Mouse (Mus musculus): ENCODE measurements around the gene Slc39a7. TPM values are rescaled to one million over a fixed set of nuclear protein-coding genes. Genes with fewer than 3 reads are reported as not detected.

Gene Slc39a7
- polyA plus RNA-seq, 2 experiments = 25.1 to 28.1 TPM

DNA sequence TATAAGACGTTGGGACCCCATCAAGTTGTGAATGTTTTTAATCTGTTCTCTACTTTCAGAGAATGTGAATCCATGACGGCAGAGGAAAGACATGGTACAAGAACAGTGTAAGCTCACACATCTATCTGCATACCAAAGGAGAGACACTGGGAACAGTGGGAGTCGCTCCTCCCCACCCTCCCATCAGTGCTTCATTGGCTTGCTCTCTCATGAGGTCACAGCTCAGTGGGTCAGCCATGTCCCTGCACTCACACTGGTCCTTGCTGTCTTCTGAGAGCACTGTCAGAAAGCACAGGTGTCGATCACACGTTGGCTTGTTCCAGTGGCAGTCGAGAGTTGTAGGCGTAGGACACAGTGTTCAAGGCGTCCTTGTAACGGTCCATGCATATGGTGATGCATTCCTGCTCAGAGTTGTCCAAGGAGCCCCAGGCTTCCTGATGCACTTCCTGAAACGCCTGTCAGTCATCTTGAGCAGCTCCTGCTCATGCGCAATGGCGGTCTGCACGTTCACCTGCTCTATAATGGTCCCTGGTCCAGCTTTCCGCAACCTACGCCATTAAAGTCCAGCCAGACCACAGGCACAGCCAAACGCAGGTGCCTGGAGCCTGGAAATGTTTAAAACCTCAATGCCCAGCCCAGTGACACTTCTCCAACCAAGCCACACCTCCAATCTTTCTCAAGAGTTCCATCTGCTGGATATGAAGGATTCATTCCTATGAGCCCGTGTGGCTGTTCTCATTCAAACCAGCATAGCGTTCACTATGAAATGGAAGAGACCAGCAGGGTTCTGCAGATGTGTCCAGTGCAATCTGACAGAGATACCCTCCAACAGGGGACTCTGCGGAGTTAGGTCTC, 51.1 kb downstream of the Slc39a7 start:
- Histone ChIP-seq H3K27ac (no peak overlapping the region), H3K4me2 (ENCODE audit: low read depth) (peak overlapping the region; percentile 64), H3K27me3 (ENCODE audit: control insufficient read depth, insufficient read depth, low read length) (peaks cover 15% of the 10 kb centered on the region; the same call in 1 of the 2 replicates), H3K9me3 (ENCODE audit: control insufficient read depth, low read length) (no peaks in the 10 kb centered on the region), H3K4me1 (replicated peaks; ENCODE audit: control insufficient read depth in 2 of 2, insufficient read depth in 2 of 2, low read length in 1 of 2) (peaks cover 0 to 21% of the 10 kb centered on the region in 2 experiments; a peak in 2 of 4 replicates), H3K9ac (replicated peaks) (no peak overlapping the region), H3K4me3 (ENCODE audit: insufficient read depth in 1 of 2, low read depth in 2 of 2, low read length in 2 of 2) (no peak overlapping the region), H3K36me3 (replicated peaks; ENCODE audit: control insufficient read depth, insufficient read depth, low read depth) (no peaks in the 10 kb centered on the region)
- WGBS (ENCODE audit: insufficient replicate concordance) = 65% methylated on average over 19 of the region's 19 CpGs
- DNase-seq (ENCODE audit: low read depth in 3 of 3, low spot score in 3 of 3) (no peak), ATAC-seq (ENCODE audit: insufficient read depth) (no peak)
- TF ChIP-seq CTCF (IDR thresholded peaks at IDR 0.05; ENCODE audit: low read depth) (no peak; the same call in 1 of the 2 replicates), EP300 (IDR thresholded peaks at IDR 0.05; ENCODE audit: low read depth) (no peak)

- Histone ChIP-seq H3K27ac (no peak overlapping the region), H3K36me3 (replicated peaks; ENCODE audit: control insufficient read depth, insufficient read depth, low read depth) (no peaks in the 10 kb centered on the region), H3K27me3 (ENCODE audit: control insufficient read depth, insufficient read depth, low read length) (peaks cover 15% of the 10 kb centered on the region; the same call in 1 of the 2 replicates), H3K4me2 (ENCODE audit: low read depth) (no peak overlapping the region; the same call in 1 of the 2 replicates), H3K4me3 (ENCODE audit: insufficient read depth in 1 of 2, low read depth in 2 of 2, low read length in 2 of 2) (no peak overlapping the region), H3K9me3 (ENCODE audit: control insufficient read depth, low read length) (no peaks in the 10 kb centered on the region), H3K9ac (replicated peaks) (no peak overlapping the region), H3K4me1 (replicated peaks; ENCODE audit: control insufficient read depth in 2 of 2, insufficient read depth in 2 of 2, low read length in 1 of 2) (peaks cover 0 to 21% of the 10 kb centered on the region in 2 experiments; a peak in 2 of 4 replicates)
- WGBS (ENCODE audit: insufficient replicate concordance) = 53% methylated on average over 6 of the region's 6 CpGs
- DNase-seq (ENCODE audit: low read depth in 3 of 3, low spot score in 3 of 3) (no peak), ATAC-seq (ENCODE audit: insufficient read depth) (no peak)
- no peak for TF ChIP-seq EP300 (IDR thresholded peaks at IDR 0.05; ENCODE audit: low read depth)
- TF ChIP-seq CTCF (IDR thresholded peaks at IDR 0.05; ENCODE audit: low read depth) = no peak
These were observed 51.9 kb downstream of the Slc39a7 start for GRCm38 (mm10) chr17:33979512-33980050.

GRCm38 (mm10) chr17:33978631-33979031, 52.9 kb downstream of the Slc39a7 start:
- Histone ChIP-seq H3K4me1 (replicated peaks; ENCODE audit: control insufficient read depth in 2 of 2, insufficient read depth in 2 of 2, low read length in 1 of 2) (peaks cover 0 to 21% of the 10 kb centered on the region in 2 experiments; a peak in 2 of 4 replicates), H3K4me3 (ENCODE audit: insufficient read depth in 1 of 2, low read depth in 2 of 2, low read length in 2 of 2) (peak overlapping the region; percentile 20 to 48), H3K9ac (replicated peaks) (no peak overlapping the region), H3K4me2 (ENCODE audit: low read depth) (peak overlapping the region; percentile 65), H3K36me3 (replicated peaks; ENCODE audit: control insufficient read depth, insufficient read depth, low read depth) (no peaks in the 10 kb centered on the region), H3K9me3 (ENCODE audit: control insufficient read depth, low read length) (no peaks in the 10 kb centered on the region), H3K27me3 (ENCODE audit: control insufficient read depth, insufficient read depth, low read length) (peaks cover 15% of the 10 kb centered on the region; the same call in 1 of the 2 replicates), H3K27ac (no peak overlapping the region)
- peak; percentile 76 for ATAC-seq (ENCODE audit: insufficient read depth)
- peak; percentile 58 to 73 (median 59) for DNase-seq (ENCODE audit: low read depth in 3 of 3, low spot score in 3 of 3)
- under 1% methylated on average over 17 of the region's 17 CpGs for WGBS (ENCODE audit: insufficient replicate concordance)
- TF ChIP-seq EP300 (IDR thresholded peaks at IDR 0.05; ENCODE audit: low read depth) (no peak), CTCF (IDR thresholded peaks at IDR 0.05; ENCODE audit: low read depth) (no peak)

MicroRNA genes within 50 kb of the gene (microRNA counts, 519-probe panel; counts per million panel counts)
- 69.9 counts per million for microRNA mmu-miR-219

Small RNAs within 50 kb of the gene (microRNA-seq; reads per million reads assigned to microRNA genes)
- not detected for gene Mir219a-1
- gene Mir219c = not detected

Other genes with a start within 250 kb of the Slc39a7 start
Only the 30 nearest of the 33 such genes appear.
- 593 and 901 TPM in 2 replicates for gene Rps28, start 207.1 kb downstream of the Slc39a7 start, polyA plus RNA-seq (2012; rRNA removed)
- 693 and 702 TPM in 2 replicates for gene Rps28, start 207.1 kb downstream of the Slc39a7 start, polyA plus RNA-seq (2014; fragmentation: Nextera tagmentation; extraction: Ambion mirVana)
- 146 and 149 TPM in 2 replicates for gene Ndufa7, start 207.1 kb downstream of the Slc39a7 start, polyA plus RNA-seq (2012; rRNA removed)
- gene Ndufa7, start 207.1 kb downstream of the Slc39a7 start, polyA plus RNA-seq (2014; fragmentation: Nextera tagmentation; extraction: Ambion mirVana) = 271 and 282 TPM in 2 replicates
- gene Cd320, start 188.6 kb downstream of the Slc39a7 start, polyA plus RNA-seq (2012; rRNA removed) = 5.2 and 6.7 TPM in 2 replicates
- gene Cd320, start 188.6 kb downstream of the Slc39a7 start, polyA plus RNA-seq (2014; fragmentation: Nextera tagmentation; extraction: Ambion mirVana) = 16.1 and 16.9 TPM in 2 replicates
- gene Gm7029, start 157.8 kb downstream of the Slc39a7 start, polyA plus RNA-seq (2012; rRNA removed) = not detected in 2 replicates
- gene Gm7029, start 157.8 kb downstream of the Slc39a7 start, polyA plus RNA-seq (2014; fragmentation: Nextera tagmentation; extraction: Ambion mirVana) = not detected in 2 replicates
- 37.2 and 40.8 TPM in 2 replicates for gene Kifc1, start 141.0 kb downstream of the Slc39a7 start, polyA plus RNA-seq (2012; rRNA removed)
- gene Kifc1, start 141.0 kb downstream of the Slc39a7 start, polyA plus RNA-seq (2014; fragmentation: Nextera tagmentation; extraction: Ambion mirVana) = 7.2 and 7.9 TPM in 2 replicates
- 0.36 and 0.44 TPM in 2 replicates for gene Platr17, start 126.5 kb downstream of the Slc39a7 start, polyA plus RNA-seq (2012; rRNA removed)
- gene Platr17, start 126.5 kb downstream of the Slc39a7 start, polyA plus RNA-seq (2014; fragmentation: Nextera tagmentation; extraction: Ambion mirVana) = 0.20 and 0.29 TPM in 2 replicates
- gene Daxx, start 122.3 kb downstream of the Slc39a7 start, polyA plus RNA-seq (2012; rRNA removed) = 11.1 and 14.7 TPM in 2 replicates
- gene Daxx, start 122.3 kb downstream of the Slc39a7 start, polyA plus RNA-seq (2014; fragmentation: Nextera tagmentation; extraction: Ambion mirVana) = 14.8 and 15.3 TPM in 2 replicates
- gene Tapbp, start 115.8 kb downstream of the Slc39a7 start, polyA plus RNA-seq (2012; rRNA removed) = 10.4 and 10.6 TPM in 2 replicates
- 24.0 and 28.7 TPM in 2 replicates for gene Tapbp, start 115.8 kb downstream of the Slc39a7 start, polyA plus RNA-seq (2014; fragmentation: Nextera tagmentation; extraction: Ambion mirVana)
- 10.6 and 12.1 TPM in 2 replicates for gene Zbtb22, start 115.8 kb downstream of the Slc39a7 start, polyA plus RNA-seq (2012; rRNA removed)
- 4.7 and 4.8 TPM in 2 replicates for gene Zbtb22, start 115.8 kb downstream of the Slc39a7 start, polyA plus RNA-seq (2014; fragmentation: Nextera tagmentation; extraction: Ambion mirVana)
- 17.0 and 19.6 TPM in 2 replicates for gene Rgl2, start 102.1 kb downstream of the Slc39a7 start, polyA plus RNA-seq (2012; rRNA removed)
- 4.9 and 5.9 TPM in 2 replicates for gene Rgl2, start 102.1 kb downstream of the Slc39a7 start, polyA plus RNA-seq (2014; fragmentation: Nextera tagmentation; extraction: Ambion mirVana)
- 36.8 and 62.4 TPM in 2 replicates for gene Pfdn6, start 91.3 kb downstream of the Slc39a7 start, polyA plus RNA-seq (2012; rRNA removed)
- 103 TPM in 2 replicates for gene Pfdn6, start 91.3 kb downstream of the Slc39a7 start, polyA plus RNA-seq (2014; fragmentation: Nextera tagmentation; extraction: Ambion mirVana)
- 17.3 and 18.9 TPM in 2 replicates for gene Wdr46, start 91.0 kb downstream of the Slc39a7 start, polyA plus RNA-seq (2012; rRNA removed)
- gene Wdr46, start 91.0 kb downstream of the Slc39a7 start, polyA plus RNA-seq (2014; fragmentation: Nextera tagmentation; extraction: Ambion mirVana) = 8.0 and 11.6 TPM in 2 replicates
- 1.1 and 1.3 TPM in 2 replicates for gene B3galt4, start 80.2 kb downstream of the Slc39a7 start, polyA plus RNA-seq (2012; rRNA removed)
- 1.1 and 1.8 TPM in 2 replicates for gene B3galt4, start 80.2 kb downstream of the Slc39a7 start, polyA plus RNA-seq (2014; fragmentation: Nextera tagmentation; extraction: Ambion mirVana)
- gene Vps52, start 75.9 kb downstream of the Slc39a7 start, polyA plus RNA-seq (2012; rRNA removed) = 17.4 and 18.7 TPM in 2 replicates
- gene Vps52, start 75.9 kb downstream of the Slc39a7 start, polyA plus RNA-seq (2014; fragmentation: Nextera tagmentation; extraction: Ambion mirVana) = 15.2 and 18.4 TPM in 2 replicates
- gene Rps18, start 75.7 kb downstream of the Slc39a7 start, polyA plus RNA-seq (2012; rRNA removed) = 829 and 1,098 TPM in 2 replicates
- 1,411 and 1,430 TPM in 2 replicates for gene Rps18, start 75.7 kb downstream of the Slc39a7 start, polyA plus RNA-seq (2014; fragmentation: Nextera tagmentation; extraction: Ambion mirVana)
- gene H2-K1, start 31.3 kb downstream of the Slc39a7 start, polyA plus RNA-seq (2012; rRNA removed) = 124 and 137 TPM in 2 replicates
- gene H2-K1, start 31.3 kb downstream of the Slc39a7 start, polyA plus RNA-seq (2014; fragmentation: Nextera tagmentation; extraction: Ambion mirVana) = 107 and 108 TPM in 2 replicates
- 7.6 and 9.7 TPM in 2 replicates for gene Ring1, start 7.0 kb downstream of the Slc39a7 start, polyA plus RNA-seq (2012; rRNA removed)
- 1.2 and 1.7 TPM in 2 replicates for gene Ring1, start 7.0 kb downstream of the Slc39a7 start, polyA plus RNA-seq (2014; fragmentation: Nextera tagmentation; extraction: Ambion mirVana)
- 30.6 and 32.8 TPM in 2 replicates for gene H2-Ke6, start 3.6 kb downstream of the Slc39a7 start, polyA plus RNA-seq (2012; rRNA removed)
- 22.3 and 24.9 TPM in 2 replicates for gene H2-Ke6, start 3.6 kb downstream of the Slc39a7 start, polyA plus RNA-seq (2014; fragmentation: Nextera tagmentation; extraction: Ambion mirVana)
- 15.2 and 16.5 TPM in 2 replicates for gene Rxrb, start 130 bp upstream of the Slc39a7 start, polyA plus RNA-seq (2012; rRNA removed)
- gene Rxrb, start 130 bp upstream of the Slc39a7 start, polyA plus RNA-seq (2014; fragmentation: Nextera tagmentation; extraction: Ambion mirVana) = 6.0 and 7.2 TPM in 2 replicates
- 0.22 and 0.55 TPM in 2 replicates for gene Col11a2, start 7.8 kb upstream of the Slc39a7 start, polyA plus RNA-seq (2012; rRNA removed)
- 0.06 and 0.20 TPM in 2 replicates for gene Col11a2, start 7.8 kb upstream of the Slc39a7 start, polyA plus RNA-seq (2014; fragmentation: Nextera tagmentation; extraction: Ambion mirVana)
- 0.45 and 0.51 TPM in 2 replicates for gene H2-Oa, start 60.7 kb upstream of the Slc39a7 start, polyA plus RNA-seq (2012; rRNA removed)
- 0.29 and 0.51 TPM in 2 replicates for gene H2-Oa, start 60.7 kb upstream of the Slc39a7 start, polyA plus RNA-seq (2014; fragmentation: Nextera tagmentation; extraction: Ambion mirVana)
- gene H2-DMa, start 87.9 kb upstream of the Slc39a7 start, polyA plus RNA-seq (2012; rRNA removed) = 2.5 and 3.1 TPM in 2 replicates
- 4.4 and 5.5 TPM in 2 replicates for gene H2-DMa, start 87.9 kb upstream of the Slc39a7 start, polyA plus RNA-seq (2014; fragmentation: Nextera tagmentation; extraction: Ambion mirVana)
- gene Brd2, start 91.0 kb upstream of the Slc39a7 start, polyA plus RNA-seq (2012; rRNA removed) = 46.8 and 48.7 TPM in 2 replicates
- 28.8 and 37.5 TPM in 2 replicates for gene Brd2, start 91.0 kb upstream of the Slc39a7 start, polyA plus RNA-seq (2014; fragmentation: Nextera tagmentation; extraction: Ambion mirVana)
- 0.40 and 0.58 TPM in 2 replicates for gene H2-DMb2, start 111.6 kb upstream of the Slc39a7 start, polyA plus RNA-seq (2012; rRNA removed)
- gene H2-DMb2, start 111.6 kb upstream of the Slc39a7 start, polyA plus RNA-seq (2014; fragmentation: Nextera tagmentation; extraction: Ambion mirVana) = 0.13 and 0.33 TPM in 2 replicates
- 1.2 TPM in 2 replicates for gene H2-DMb1, start 121.4 kb upstream of the Slc39a7 start, polyA plus RNA-seq (2012; rRNA removed)
- 0.79 and 0.86 TPM in 2 replicates for gene H2-DMb1, start 121.4 kb upstream of the Slc39a7 start, polyA plus RNA-seq (2014; fragmentation: Nextera tagmentation; extraction: Ambion mirVana)
- 1.9 TPM in 2 replicates for gene Tap1, start 155.9 kb upstream of the Slc39a7 start, polyA plus RNA-seq (2012; rRNA removed)
- gene Tap1, start 155.9 kb upstream of the Slc39a7 start, polyA plus RNA-seq (2014; fragmentation: Nextera tagmentation; extraction: Ambion mirVana) = 2.0 and 2.5 TPM in 2 replicates
- 3.8 and 5.8 TPM in 2 replicates for gene Psmb9, start 156.1 kb upstream of the Slc39a7 start, polyA plus RNA-seq (2012; rRNA removed)
- gene Psmb9, start 156.1 kb upstream of the Slc39a7 start, polyA plus RNA-seq (2014; fragmentation: Nextera tagmentation; extraction: Ambion mirVana) = 6.0 and 7.5 TPM in 2 replicates
- gene Psmb8, start 166.0 kb upstream of the Slc39a7 start, polyA plus RNA-seq (2012; rRNA removed) = 9.5 and 11.8 TPM in 2 replicates
- 18.8 and 21.7 TPM in 2 replicates for gene Psmb8, start 166.0 kb upstream of the Slc39a7 start, polyA plus RNA-seq (2014; fragmentation: Nextera tagmentation; extraction: Ambion mirVana)
- 2.1 and 2.9 TPM in 2 replicates for gene Tap2, start 171.8 kb upstream of the Slc39a7 start, polyA plus RNA-seq (2012; rRNA removed)
- gene Tap2, start 171.8 kb upstream of the Slc39a7 start, polyA plus RNA-seq (2014; fragmentation: Nextera tagmentation; extraction: Ambion mirVana) = 3.1 and 4.9 TPM in 2 replicates
- gene H2-Ob, start 207.2 kb upstream of the Slc39a7 start, polyA plus RNA-seq (2012; rRNA removed) = 0.13 and 0.20 TPM in 2 replicates
- 0.13 and 0.17 TPM in 2 replicates for gene H2-Ob, start 207.2 kb upstream of the Slc39a7 start, polyA plus RNA-seq (2014; fragmentation: Nextera tagmentation; extraction: Ambion mirVana)